Comparison of ENCODE assay signal across 9 mouse cellular contexts in the genomic region with DNA sequence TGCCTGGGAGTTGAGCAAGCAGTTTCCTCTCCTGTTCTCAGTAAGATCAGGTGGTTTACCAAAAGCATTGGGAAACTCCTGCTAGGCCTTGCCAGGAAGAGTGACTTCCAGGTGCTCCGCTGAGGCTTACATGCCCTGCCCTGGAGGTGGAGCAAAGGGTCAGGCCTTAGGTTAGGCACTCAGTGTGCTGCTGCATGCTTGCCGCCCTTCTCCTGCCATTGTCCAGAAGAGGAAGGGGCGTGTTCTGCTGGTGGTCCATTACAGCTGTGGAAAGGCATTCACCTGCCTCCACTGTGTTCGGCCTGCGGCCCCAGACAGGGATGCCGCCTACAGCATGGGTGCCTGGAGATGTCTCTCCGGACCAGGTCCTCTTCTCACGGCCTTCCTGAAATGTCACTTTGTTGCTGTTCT. TPM values are rescaled to one million over a fixed set of nuclear protein-coding genes. Genes with fewer than 3 reads are reported as not detected.
DNase-seq lines count a peak whose midpoint lies in the region; ATAC-seq lines count a peak whose summit lies in the region.
"Had no signal": no experiment of that assay in that cellular context is flagged by ENCODE, and none has a peak within 500 bp of the region (broad histone marks: within the 10 kb centered on the region; RNA-seq: fewer than 3 reads in every experiment).

No protein-coding gene starts in this region.

- H3K36me3 ChIP-seq in intestine, embryonic 16.5 days (ENCODE audit: control insufficient read depth, insufficient read depth, low read length), result 0 out of 2 replicates have a peak, but pooled peaks cover 6% of the 10 kb centered on the region
- H3K36me3 ChIP-seq in hindbrain, embryonic 10.5 days, result peaks cover 71% of the 10 kb centered on the region

- peak overlapping the region; percentile 24; the same call in 1 of the 2 replicates for H3K9ac ChIP-seq in intestine, embryonic 16.5 days (ENCODE audit: low read depth, low read length)

- H3K4me1 ChIP-seq in intestine, embryonic 16.5 days (ENCODE audit: control insufficient read depth, insufficient read depth, low read length), result peaks cover 16% of the 10 kb centered on the region
- H3K4me1 ChIP-seq in hindbrain, embryonic 10.5 days (replicated peaks), result no peaks in the 10 kb centered on the region

- H3K4me3 ChIP-seq in intestine, embryonic 16.5 days (ENCODE audit: low read length), result no peak overlapping the region
- H3K4me3 ChIP-seq in hindbrain, embryonic 10.5 days, result no peak overlapping the region

- DNase-seq in adrenal gland, postnatal 10 days, result peak; percentile 55
- DNase-seq in adrenal gland, postnatal 36 days, result no peak
- DNase-seq in gastrocnemius, postnatal 36 days, result peak; percentile 45 to 58
- DNase-seq in lung, postnatal 14 days, result peak; percentile 51
- no peak for DNase-seq in MN1 (ENCODE audit: low spot score)
- DNase-seq in hindbrain, embryonic 10.5 days (ENCODE audit: low spot score), result no peak
- no peak for DNase-seq in thymus, postnatal 4 days
- DNase-seq: adrenal gland, postnatal 25 days had no signal

- intact Hi-C loops in gastrocnemius, postnatal 36 days (cut with DNase I), result loop anchor here (5.0 kb wide), 1 partner anchor 152 kb away; no protein-coding TSS in a partner anchor

- no peak for ATAC-seq in intestine, embryonic 16.5 days

- peak overlapping the region; percentile 73 for H3K27ac ChIP-seq in intestine, embryonic 16.5 days (ENCODE audit: low read length)
- H3K27ac ChIP-seq in hindbrain, embryonic 10.5 days, result no peak overlapping the region

- 87% methylated on average over 8 of the region's 8 CpGs for WGBS in intestine, embryonic 16.5 days
- 82% methylated on average over 8 of the region's 8 CpGs for WGBS in hindbrain, embryonic 10.5 days

- no peaks in the 10 kb centered on the region for H3K27me3 ChIP-seq in intestine, embryonic 16.5 days (replicated peaks; ENCODE audit: control insufficient read depth, insufficient read depth, low read length)
- H3K27me3 ChIP-seq in hindbrain, embryonic 10.5 days (ENCODE audit: insufficient read depth, poor library complexity, severe bottlenecking), result no peaks in the 10 kb centered on the region

- H3K4me2 ChIP-seq in intestine, embryonic 16.5 days (ENCODE audit: low read depth, low read length), result no peak overlapping the region

- no peaks in the 10 kb centered on the region for H3K9me3 ChIP-seq in intestine, embryonic 16.5 days (ENCODE audit: control insufficient read depth, low read length)
- no peaks in the 10 kb centered on the region for H3K9me3 ChIP-seq in hindbrain, embryonic 10.5 days

RNA-seq across cellular contexts. Expression of gene Mustn1, which starts 9.6 kb away (rescaled TPM):
- 10 to 100 TPM; 11.1 to 11.6 TPM for total RNA-seq in adrenal gland, postnatal 10 days (2021)
- 1 to 10 TPM; 2.2 to 4.7 TPM for total RNA-seq in adrenal gland, postnatal 36 days (2021)
- total RNA-seq in gastrocnemius, postnatal 36 days (2021), result 10 to 100 TPM; 56.6 to 62.5 TPM
- polyA plus RNA-seq in intestine, embryonic 16.5 days (2015; fragmentation: Nextera tagmentation; extraction: Ambion mirVana), result 8.8 and 10.6 TPM in 2 replicates
- polyA plus RNA-seq in hindbrain, embryonic 10.5 days (2016; fragmentation: Nextera tagmentation; extraction: Ambion mirVana), result 0.29 and 0.39 TPM in 2 replicates

RNA-seq across cellular contexts. Expression of gene Itih4, which starts 16.9 kb away (rescaled TPM):
- 100 to 1,000 TPM; 167 to 428 TPM for total RNA-seq in adrenal gland, postnatal 10 days (2021)
- 1 to 10 TPM; 4.5 to 5.3 TPM for total RNA-seq in adrenal gland, postnatal 36 days (2021)
- under 1 TPM in 1 of 2 experiments, not detected in 1; 0.38 TPM for total RNA-seq in gastrocnemius, postnatal 36 days (2021)
- polyA plus RNA-seq in intestine, embryonic 16.5 days (2015; fragmentation: Nextera tagmentation; extraction: Ambion mirVana), result 1.0 and 3.1 TPM in 2 replicates
- polyA plus RNA-seq in hindbrain, embryonic 10.5 days (2016; fragmentation: Nextera tagmentation; extraction: Ambion mirVana), result not detected in 2 replicates

RNA-seq across cellular contexts. Expression of gene Tmem110, which starts 44.0 kb away (rescaled TPM):
- 10 to 100 TPM; 23.2 to 27.1 TPM for total RNA-seq in adrenal gland, postnatal 10 days (2021)
- 10 to 100 TPM; 16.9 to 26.3 TPM for total RNA-seq in adrenal gland, postnatal 36 days (2021)
- total RNA-seq in gastrocnemius, postnatal 36 days (2021), result 1 to 10 TPM; 6.2 to 7.0 TPM
- 18.6 and 20.6 TPM in 2 replicates for polyA plus RNA-seq in intestine, embryonic 16.5 days (2015; fragmentation: Nextera tagmentation; extraction: Ambion mirVana)
- polyA plus RNA-seq in hindbrain, embryonic 10.5 days (2016; fragmentation: Nextera tagmentation; extraction: Ambion mirVana), result 22.4 and 26.3 TPM in 2 replicates

RNA-seq across cellular contexts. Expression of gene Itih3, which starts 54.2 kb away (rescaled TPM):
- total RNA-seq in adrenal gland, postnatal 10 days (2021), result 100 to 1,000 TPM in 1 of 2 experiments, 10 to 100 TPM in 1; 87.4 to 223 TPM
- 1 to 10 TPM in 1 of 2 experiments, under 1 TPM in 1; 0.16 to 2.0 TPM for total RNA-seq in adrenal gland, postnatal 36 days (2021)
- under 1 TPM; 0.12 to 0.23 TPM for total RNA-seq in gastrocnemius, postnatal 36 days (2021)
- 3.6 and 8.1 TPM in 2 replicates for polyA plus RNA-seq in intestine, embryonic 16.5 days (2015; fragmentation: Nextera tagmentation; extraction: Ambion mirVana)
- 0.37 and 0.49 TPM in 2 replicates for polyA plus RNA-seq in hindbrain, embryonic 10.5 days (2016; fragmentation: Nextera tagmentation; extraction: Ambion mirVana)

Comparison
In these comparisons a context has a peak if more than half of its experiments do, and no peak if none do; other contexts are left out.
1. DNase-seq: peak in adrenal gland, postnatal 10 days (single experiment), gastrocnemius, postnatal 36 days (2 of 2) and lung, postnatal 14 days (single experiment); none in adrenal gland, postnatal 36 days (0 of 2), MN1 (single experiment), hindbrain, embryonic 10.5 days (single experiment) and thymus, postnatal 4 days (single experiment).
2. RNA of gene Itih4, which starts 16.9 kb away (total RNA-seq): 167 to 428 TPM in adrenal gland, postnatal 10 days; 4.5 to 5.3 TPM in adrenal gland, postnatal 36 days and 0.38 TPM in gastrocnemius, postnatal 36 days; every median in the first group is over 10 times any median in the second.
3. RNA of gene Mustn1, which starts 9.6 kb away (total RNA-seq): 56.6 to 62.5 TPM in gastrocnemius, postnatal 36 days; 11.1 to 11.6 TPM in adrenal gland, postnatal 10 days and 2.2 to 4.7 TPM in adrenal gland, postnatal 36 days; every median in the first group is over 4 times any median in the second.